Mouse (Mus musculus) heart, adult 8-10 months (tissue): Measurements from ENCODE around the gene Mill2. TPM values are rescaled to one million over a fixed set of nuclear protein-coding genes. Genes with fewer than 3 reads are reported as not detected.

Source experiments
- DNase-seq: peaks from one replicate; pipeline ENCODE4 v3.0.0; 2022; ENCODE audit warnings: low spot score
- total RNA-seq, 4 experiments: library from RNA; stranded (reverse); gene quantifications; 2 replicates each; pipeline ENCODE4 v1.2.4; 2022

The Mill2 gene
- total RNA-seq, 4 experiments from 2014 or later = 5.7 to 7.5 (median 7.0) TPM

- DNase-seq = peak; percentile 72
Observed at GRCm38 (mm10) chr7:18873253-18873652, 33.5 kb downstream of the Mill2 start.

- DNase-seq = no peak
Observed at GRCm38 (mm10) chr7:18875372-18875771, 35.6 kb downstream of the Mill2 start.

- DNase-seq = no peak
Observed at GRCm38 (mm10) chr7:18878691-18879090, 38.9 kb downstream of the Mill2 start.

- no peak for DNase-seq
Observed at GRCm38 (mm10) chr7:18883991-18884744, 44.4 kb downstream of the Mill2 start.

- DNase-seq = no peak
Observed at GRCm38 (mm10) chr7:18884745-18885422, 45.1 kb downstream of the Mill2 start.

- DNase-seq = no peak
Observed at GRCm38 (mm10) chr7:18886963-18887362, 47.2 kb downstream of the Mill2 start.

- DNase-seq = no peak
Observed at GRCm38 (mm10) chr7:18890848-18891247, 51.1 kb downstream of the Mill2 start.

GRCm38 (mm10) chr7:18891872-18892599 lies 52.3 kb downstream of the Mill2 start:
- peak; percentile 72 for DNase-seq

- no peak for DNase-seq
Observed at GRCm38 (mm10) chr7:18893009-18893408, 53.2 kb downstream of the Mill2 start.

GRCm38 (mm10) chr7:18893651-18894430 lies 54.1 kb downstream of the Mill2 start:
- DNase-seq = no peak

- peak; percentile 45 for DNase-seq
Observed at GRCm38 (mm10) chr7:18896536-18896935, 56.8 kb downstream of the Mill2 start.

GRCm38 (mm10) chr7:18900513-18900912 lies 60.7 kb downstream of the Mill2 start:
- no peak for DNase-seq

GRCm38 (mm10) chr7:18902486-18902885 lies 62.7 kb downstream of the Mill2 start:
- no peak for DNase-seq

- no peak for DNase-seq
Observed at GRCm38 (mm10) chr7:18904971-18905370, 65.2 kb downstream of the Mill2 start.

GRCm38 (mm10) chr7:18909797-18910196 lies 70.0 kb downstream of the Mill2 start:
- DNase-seq = no peak

GRCm38 (mm10) chr7:18910241-18910831 lies 70.6 kb downstream of the Mill2 start, which contains the start of gene Ccdc61:
Gene Ccdc61, minus strand, starts transcription at chr7:18910415.
- peak; percentile 100 for DNase-seq

Other genes with a start within 250 kb of the Mill2 start
- gene Psg23, start 223.5 kb upstream of the Mill2 start, total RNA-seq = not detected
- gene Psg21, start 183.2 kb upstream of the Mill2 start, total RNA-seq = not detected
- not detected for gene Psg20, start 153.8 kb upstream of the Mill2 start, total RNA-seq
- gene Psg22, start 121.9 kb upstream of the Mill2 start, total RNA-seq = not detected
- gene Psg19, start 41.4 kb upstream of the Mill2 start, total RNA-seq = not detected
- gene Psg17, start 18.4 kb upstream of the Mill2 start, total RNA-seq = not detected
- gene Pglyrp1, start 31.4 kb downstream of the Mill2 start, total RNA-seq = 1 to 10 TPM; 1.1 to 6.7 (median 1.6) TPM
- gene Ccdc61, start 70.4 kb downstream of the Mill2 start, total RNA-seq = 10 to 100 TPM in 1 of 4 experiments, 1 to 10 TPM in 3; 7.4 to 10.7 (median 8.9) TPM
- gene Nova2, start 85.9 kb downstream of the Mill2 start, total RNA-seq = 1 to 10 TPM; 3.2 to 5.5 (median 5.1) TPM
- gene Nanos2, start 147.4 kb downstream of the Mill2 start, total RNA-seq = not detected
- gene Mypop, start 151.3 kb downstream of the Mill2 start, total RNA-seq = 1 to 10 TPM; 3.6 to 4.3 (median 4.3) TPM
- 10 to 100 TPM; 20.6 to 24.3 (median 22.9) TPM for gene Irf2bp1, start 164.1 kb downstream of the Mill2 start, total RNA-seq
- not detected for gene Foxa3, start 183.6 kb downstream of the Mill2 start, total RNA-seq
- 10 to 100 TPM; 79.6 to 99.9 (median 98.8) TPM for gene Sympk, start 184.4 kb downstream of the Mill2 start, total RNA-seq
- not detected for gene Rsph6a, start 214.7 kb downstream of the Mill2 start, total RNA-seq
- gene Dmwd, start 236.3 kb downstream of the Mill2 start, total RNA-seq = 10 to 100 TPM; 49.9 to 57.5 (median 54.0) TPM
- gene Dmpk, start 243.9 kb downstream of the Mill2 start, total RNA-seq = 100 to 1,000 TPM; 532 to 655 (median 581) TPM